Mouse (Mus musculus): ENCODE measurements around the gene Fggy.

Fggy gene

DNA sequence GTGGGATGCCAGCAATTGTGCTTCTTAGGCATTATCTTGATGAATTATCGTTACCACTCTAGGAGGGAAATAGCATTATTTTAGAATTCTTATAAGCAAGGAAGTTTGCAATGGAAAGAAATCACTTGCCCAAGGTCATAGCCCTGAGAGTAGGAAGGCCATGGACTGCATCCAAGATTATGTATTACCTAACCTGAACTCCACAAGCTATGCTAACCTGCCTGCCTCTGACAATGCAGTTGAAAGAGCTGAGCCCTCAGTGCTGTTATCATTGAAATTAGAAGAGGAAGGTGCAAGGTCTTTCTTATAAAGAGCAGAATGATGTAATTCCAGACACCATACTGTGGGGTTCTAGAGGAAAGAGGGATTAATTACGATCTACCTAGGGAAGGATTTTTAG, 173.8 kb downstream of the Fggy start:
- no peak for DNase-seq (ENCODE audit: low spot score)

DNA sequence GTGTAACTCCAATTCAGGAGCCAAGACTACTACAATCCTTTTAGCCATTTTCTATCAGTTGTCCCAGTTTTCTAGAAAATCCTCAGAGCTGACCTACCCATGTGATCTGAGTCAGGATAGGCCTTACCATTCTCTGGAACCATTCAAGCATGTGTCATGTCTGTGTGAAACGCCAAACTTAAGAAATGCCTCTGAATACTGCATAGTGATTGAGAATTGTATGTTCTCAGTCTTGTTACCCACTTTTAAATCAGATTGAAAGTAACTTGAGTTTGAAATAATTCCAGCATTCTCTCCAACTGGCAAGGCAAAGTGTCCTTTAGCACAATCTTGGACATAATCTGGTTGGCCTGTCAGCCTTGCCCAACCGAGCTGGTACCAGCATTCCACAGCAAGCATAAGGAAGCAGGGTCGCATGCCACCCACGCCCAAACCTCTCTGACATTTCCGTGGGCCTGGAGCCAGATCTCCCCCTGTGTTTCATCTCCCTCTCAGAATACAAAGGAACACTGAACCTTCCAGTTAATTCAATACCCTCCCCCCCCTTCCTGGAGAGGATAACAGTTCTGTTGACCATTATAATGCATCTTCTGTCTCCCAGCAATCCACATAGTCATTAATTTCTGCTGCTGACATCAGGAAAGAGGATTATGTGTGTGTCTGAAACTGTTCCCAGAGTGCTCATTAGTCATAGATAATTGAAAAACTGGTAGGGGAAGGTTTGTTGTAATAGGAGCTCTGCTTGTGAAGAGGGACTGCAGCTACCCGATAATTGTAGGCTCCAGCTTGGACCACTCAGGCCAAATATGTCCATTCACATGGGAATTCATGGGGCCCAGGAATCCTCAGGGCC, 176.3 kb downstream of the Fggy start:
- no peak for DNase-seq (ENCODE audit: low spot score)

DNA sequence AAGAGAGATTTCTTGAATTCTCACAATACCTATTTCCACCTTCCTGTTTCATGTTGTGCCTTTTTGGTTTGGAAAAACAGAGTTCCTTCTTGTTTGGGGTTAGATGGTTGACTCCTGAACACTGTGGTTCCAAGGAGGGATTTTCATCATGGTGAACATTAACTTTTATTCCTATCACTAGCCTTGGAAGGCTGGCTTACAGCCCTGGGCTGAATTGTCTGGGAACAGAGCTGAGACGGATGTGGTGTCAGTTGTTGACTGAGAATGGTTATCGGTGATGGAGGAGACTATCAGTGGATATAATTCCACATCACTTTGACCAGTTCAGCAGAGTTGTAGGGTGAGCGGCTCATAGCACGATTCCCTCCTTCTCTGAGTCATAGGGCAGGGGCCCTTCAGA, 178.7 kb downstream of the Fggy start:
- DNase-seq (ENCODE audit: low spot score) = no peak

DNA sequence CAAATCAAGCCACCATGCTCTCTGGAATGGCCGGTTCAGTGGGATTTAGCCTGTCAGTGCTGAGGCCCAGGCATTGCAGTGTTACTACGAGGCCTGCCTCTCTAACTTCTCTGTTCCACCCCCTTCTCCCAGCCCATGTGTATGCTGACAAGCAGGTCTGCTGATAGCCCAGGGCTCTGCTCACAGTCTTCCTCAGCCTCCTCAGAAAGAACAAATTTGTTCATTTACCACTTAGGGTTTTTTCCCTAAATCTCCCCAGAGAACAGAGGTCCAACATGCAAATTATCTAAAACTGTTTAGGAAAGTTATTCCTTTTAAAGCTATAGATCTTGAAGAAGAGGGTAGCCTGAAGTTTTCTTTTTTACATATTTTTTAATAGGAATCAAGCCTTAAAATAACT, 179.4 kb downstream of the Fggy start:
- no peak for DNase-seq (ENCODE audit: low spot score)

DNA sequence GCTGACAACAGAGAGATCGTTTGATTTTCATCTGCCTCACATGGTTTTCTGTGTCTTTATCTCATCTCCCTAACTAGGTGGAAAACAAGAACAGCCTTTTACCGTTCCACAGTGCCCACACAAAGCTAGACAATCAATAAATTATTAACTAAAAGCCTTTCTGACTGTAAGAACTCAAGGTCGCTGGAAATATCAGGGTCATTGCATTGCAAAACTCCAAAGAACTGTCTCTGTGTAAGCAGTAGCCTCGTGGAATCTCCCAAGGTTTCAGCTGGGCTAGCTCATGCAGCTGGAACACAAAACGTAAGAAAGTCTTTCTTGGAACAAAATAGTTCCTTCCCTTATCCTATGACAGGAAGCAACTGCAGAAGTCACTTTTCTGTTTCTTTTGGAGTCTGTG, 180.9 kb downstream of the Fggy start:
- peak; percentile 66 for DNase-seq (ENCODE audit: low spot score)

DNA sequence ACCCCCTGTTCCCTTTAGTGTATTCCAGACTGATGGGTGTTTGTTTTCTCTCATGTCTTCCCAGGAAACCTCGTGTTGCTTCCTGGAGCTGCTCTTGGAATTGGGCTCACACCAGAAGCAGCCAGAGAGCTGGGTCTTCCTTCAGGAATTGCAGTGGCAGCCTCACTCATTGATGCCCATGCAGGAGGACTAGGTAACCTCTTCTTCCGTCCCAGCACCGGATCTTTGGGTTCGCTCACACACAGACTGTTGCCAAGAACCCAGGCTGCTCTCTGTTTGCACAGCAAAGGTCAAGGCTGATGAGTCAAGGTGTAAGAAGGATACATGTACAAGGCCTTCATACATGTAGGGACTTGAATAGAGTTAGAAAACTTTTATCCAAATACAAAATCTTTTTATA, 181.4 kb downstream of the Fggy start:
- DNase-seq (ENCODE audit: low spot score) = peak; percentile 22

DNA sequence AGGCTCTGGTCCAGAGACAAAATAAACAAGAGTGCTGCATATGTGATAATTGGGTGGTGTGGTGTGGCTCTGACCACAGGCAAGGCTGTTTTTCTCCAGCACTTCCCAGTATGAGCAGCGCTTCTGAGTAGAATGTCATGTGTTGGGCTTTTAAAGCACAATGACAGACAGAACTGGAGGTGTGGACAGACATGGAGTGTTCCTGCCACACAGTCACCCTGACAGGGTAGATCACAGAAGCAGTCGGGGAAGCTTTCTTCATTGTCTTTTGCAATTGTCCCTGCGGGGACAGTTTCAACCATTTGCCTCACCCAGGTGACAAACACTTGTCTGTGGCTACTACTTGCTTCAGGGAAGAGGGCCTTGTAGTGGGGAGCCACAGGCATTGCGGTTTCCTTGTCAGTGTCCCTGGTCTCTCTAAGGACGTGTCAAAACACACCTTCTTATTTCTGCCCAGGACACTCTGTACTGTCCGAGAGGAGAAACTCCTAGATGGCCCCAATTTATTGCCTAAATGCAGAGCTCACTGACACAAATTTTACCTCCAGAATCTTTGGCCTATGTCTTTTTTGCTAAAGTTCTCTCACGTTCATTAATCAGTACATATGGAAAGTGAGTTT, 183.9 kb downstream of the Fggy start:
- no peak for DNase-seq (ENCODE audit: low spot score)

DNA sequence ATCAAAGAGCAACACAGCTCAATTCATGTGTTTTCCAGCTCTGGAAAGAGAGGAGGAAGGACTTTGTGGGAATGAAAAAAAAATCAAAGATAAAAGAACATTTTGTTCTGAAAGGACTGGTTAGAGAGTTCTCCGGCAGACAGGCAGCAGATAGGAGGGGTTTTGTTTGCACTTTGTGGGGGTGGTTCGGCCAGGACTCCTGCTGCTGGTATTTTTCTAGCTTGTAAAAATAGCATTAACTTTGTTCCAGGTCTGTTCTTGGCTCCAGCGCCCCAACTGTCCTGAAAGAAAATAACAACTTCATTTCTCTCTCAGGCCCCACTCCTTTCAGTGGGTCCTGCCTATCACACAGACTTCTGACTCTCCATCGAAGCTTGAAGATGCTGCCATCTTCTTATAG, 185.7 kb downstream of the Fggy start:
- DNase-seq (ENCODE audit: low spot score) = peak; percentile 45

DNA sequence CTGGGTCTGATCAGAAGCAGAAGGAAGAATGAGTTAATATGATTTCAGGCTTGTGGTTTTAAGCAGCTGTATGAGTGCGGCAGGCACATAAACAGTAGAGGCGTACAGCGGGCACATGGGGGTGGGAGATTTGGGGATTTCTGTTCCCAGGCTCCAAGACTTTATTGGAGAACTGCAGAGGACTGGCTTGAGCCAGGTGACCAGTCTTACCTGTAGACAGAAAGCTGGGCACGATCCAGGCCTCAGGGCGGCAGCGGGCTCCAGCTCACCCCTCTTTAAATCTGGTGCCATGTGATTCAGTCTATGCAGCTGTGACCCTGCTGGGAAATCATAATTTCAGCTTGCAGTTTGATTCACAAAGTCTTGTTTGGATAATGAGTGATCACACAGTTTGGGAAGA, 189.6 kb downstream of the Fggy start:
- no peak for DNase-seq (ENCODE audit: low spot score)

DNA sequence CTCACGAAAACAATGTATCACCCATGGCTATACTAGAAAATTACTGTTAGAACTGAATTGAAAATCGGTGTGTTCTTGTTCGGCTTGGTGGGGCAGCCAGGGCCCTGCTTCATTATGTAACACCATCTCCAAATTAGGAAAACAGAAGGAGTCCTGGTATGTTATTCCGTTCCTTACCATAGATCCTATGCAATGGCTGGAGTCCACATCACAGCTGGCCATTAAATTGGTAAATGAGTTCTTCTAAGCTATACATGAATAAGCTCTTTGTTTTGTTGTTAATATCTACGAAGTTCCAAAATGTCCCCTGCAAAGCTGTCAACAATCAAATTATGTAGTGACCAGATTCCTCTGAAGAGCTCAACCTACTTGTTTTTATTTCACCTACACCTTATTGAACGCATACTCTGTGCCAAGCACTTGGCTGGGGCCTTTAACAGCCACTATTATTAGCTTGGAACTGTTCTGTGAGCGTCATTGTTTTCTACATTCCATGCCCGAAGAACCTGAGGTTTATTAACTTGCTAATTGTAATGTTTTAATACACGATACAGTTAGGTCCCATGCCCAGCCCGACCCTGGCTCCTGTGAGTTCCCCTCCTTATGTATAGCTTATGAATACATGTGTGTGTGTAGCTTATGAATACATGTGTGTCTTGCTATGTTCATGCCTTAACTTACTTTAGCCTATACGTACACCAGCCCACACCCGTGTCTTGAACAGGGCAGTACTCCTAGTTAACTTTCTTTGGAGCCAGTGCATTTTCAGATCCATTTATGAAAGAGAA, 190.3 kb downstream of the Fggy start:
- no peak for DNase-seq (ENCODE audit: low spot score)

DNA sequence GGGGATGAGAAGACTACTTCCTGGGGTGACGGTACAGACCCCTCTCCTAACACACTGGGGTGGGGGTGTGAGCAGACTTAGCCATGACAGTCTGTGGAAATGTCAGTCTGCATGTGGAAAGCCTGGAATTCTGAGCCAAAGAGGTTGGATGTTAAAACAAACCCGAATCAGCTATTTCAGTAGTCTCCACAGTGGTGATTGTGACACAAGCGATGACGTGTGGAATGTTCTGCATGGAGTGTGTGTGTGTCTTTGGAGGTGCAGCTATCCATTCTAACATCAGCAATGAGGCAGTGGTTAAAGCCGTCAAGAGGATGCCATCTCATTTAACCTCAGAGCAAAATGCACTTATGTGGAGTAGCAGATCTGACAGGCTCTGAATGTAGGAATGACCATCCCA, 192.9 kb downstream of the Fggy start:
- DNase-seq (ENCODE audit: low spot score) = no peak

DNA sequence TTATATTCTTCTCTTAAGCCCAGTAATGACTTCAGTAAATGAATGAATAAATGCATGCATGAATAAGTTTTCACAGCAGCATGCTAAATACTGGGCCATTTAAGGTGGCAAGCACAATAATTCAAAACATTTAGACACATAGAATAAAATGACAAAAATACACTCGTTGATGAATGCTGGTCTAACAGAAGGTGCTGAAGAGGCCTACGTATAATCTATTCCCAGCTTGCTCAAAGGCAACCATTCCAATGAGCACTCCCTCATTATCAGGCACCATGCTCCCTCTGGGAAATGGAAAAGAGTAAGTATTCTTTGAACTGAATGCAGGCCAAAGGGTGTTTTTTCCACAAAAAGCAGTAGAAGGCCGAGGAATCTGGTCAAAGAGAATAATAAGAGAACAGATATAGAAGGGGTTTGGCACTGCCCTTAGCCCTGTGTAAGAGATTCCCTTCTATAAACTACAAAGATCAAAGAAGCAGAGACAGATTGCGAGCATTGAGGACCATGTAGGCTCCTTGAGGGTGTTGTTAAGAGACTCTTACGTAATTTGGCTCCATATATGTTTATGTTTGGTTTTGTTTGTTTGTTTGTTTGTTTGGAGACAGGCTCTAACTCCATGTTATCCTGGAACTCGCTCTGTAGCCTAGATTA, 195.4 kb downstream of the Fggy start:
- no peak for DNase-seq (ENCODE audit: low spot score)

DNA sequence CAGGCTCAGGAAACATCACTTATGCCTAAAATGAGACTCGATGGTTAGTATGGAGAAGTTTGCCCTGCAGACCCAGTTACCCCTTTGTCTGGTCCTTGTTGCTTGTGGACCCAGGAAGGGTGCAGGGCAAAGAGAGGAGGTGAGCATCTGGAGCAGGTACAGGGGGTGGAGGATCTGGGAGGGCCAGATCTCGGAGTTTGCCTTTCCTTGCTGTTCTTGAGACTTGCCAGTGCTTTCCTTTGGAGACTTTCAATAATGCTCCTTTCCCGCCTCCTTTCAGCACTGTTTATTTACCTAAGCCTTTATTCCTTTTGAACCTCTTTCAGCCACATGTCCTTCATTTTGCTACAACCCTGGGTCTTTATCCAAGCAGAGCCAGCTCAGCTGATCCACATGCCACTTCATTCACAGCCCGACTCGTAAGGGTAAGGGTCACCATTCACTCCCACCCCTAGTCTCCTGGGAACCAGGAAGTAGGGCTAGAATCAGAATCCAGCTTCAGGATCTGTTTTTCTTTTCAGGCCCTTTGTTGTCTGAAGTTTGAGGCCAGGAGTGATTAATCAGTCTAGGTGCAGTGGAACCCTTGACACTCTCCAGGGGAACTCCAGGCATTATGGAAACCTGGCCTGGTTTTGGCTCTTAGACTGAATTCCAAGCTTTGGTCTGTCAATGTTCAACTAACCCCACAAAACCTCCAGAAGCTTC, 201.9 kb downstream of the Fggy start:
- DNase-seq (ENCODE audit: low spot score) = peak; percentile 51

DNA sequence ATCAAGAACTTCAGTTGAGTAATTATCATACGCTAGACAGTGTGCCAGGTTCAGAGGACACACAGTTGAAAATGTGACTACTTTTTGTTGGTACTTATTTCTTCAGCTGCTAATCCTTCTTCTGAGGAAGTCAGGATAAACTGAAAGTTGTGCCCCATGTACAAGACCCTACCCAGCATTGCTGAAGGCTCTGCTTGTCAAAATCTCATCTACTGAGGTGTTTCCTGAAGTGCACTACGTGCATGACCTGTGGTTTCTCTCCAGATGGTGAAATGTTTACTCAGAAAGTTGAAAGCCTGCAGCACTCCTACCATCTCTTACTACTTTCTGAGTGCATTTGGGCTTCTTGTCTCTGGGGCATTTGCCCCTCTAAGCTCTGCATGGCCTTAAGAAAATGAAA, 208.1 kb downstream of the Fggy start:
- no peak for DNase-seq (ENCODE audit: low spot score)

DNA sequence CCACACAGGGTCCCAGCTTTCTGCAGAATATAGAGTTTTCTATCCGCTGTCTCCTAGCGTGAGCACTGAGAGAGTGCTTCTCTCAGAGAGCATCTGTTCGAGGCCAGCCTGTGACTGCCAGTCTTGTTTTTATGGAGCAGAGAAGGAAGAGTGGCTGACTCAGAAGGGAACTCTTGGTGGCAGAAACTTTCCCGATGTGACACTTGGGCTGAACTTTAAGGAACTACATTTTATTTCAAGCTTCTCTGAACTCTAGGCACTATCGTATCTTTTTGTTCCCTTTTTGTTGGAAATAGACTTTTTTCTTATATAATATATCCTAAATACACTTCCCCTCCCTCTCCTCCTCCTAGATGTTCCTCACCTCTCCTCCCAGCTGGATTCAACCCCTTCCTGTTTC, 213.2 kb downstream of the Fggy start:
- DNase-seq (ENCODE audit: low spot score) = no peak

DNA sequence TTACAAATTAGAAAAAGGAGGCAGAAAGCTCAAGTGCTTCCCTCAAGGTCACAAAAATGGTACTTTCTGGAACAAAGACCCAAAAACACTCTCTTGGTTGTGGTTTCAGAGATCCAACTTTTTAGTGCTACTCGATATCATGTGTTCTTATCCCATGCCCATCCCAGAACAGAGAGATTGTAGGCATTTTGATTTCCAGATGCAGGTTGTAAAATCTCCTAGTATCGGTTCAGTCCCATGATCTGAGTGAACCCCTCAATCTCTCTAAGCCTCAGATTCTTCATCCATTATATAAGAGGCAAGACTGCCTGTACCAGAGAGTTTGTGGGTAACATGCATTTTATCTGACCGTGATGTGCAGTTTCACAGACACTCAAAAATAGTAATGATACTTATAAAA, 214.2 kb downstream of the Fggy start:
- DNase-seq (ENCODE audit: low spot score) = no peak

DNA sequence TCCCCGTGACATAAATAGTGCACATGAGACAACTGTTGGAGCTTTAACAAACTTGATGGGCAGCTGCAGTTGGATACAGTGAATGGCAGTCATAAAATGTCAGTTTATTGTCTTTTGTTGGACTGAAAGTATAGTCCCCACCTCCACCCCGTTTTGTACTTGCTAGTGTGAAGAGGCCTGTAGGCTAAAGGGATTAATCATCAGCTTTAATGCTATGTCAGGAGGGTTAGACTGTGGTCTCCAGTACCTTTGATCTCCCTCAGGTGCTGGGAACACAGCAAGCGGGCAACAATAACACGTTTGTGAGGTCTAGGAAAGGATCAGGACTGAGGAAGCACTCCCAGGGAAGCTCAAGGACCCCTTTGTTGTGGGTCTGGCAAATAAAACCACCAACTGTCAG, 214.6 kb downstream of the Fggy start:
- DNase-seq (ENCODE audit: low spot score) = no peak

DNA sequence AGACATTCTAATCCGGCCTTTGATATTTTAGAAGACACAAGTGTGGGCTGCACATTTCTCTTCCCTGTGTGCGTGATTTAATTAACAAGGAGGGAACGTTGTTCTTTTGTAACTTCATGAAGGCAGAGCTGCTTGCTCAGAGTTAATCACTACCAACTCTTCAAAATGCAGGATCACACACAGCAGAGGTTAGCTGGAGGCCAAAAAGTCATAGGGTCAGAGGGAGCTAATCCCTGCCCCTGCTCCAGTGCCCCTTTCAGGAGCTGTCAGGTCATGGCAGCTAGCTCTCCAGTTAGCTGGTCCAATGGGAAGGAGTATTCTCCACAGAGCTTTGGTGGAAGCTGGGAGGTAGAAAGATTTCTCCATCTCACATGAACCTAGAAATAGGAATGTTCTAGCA, 215.4 kb downstream of the Fggy start:
- DNase-seq (ENCODE audit: low spot score) = peak; percentile 62

DNA sequence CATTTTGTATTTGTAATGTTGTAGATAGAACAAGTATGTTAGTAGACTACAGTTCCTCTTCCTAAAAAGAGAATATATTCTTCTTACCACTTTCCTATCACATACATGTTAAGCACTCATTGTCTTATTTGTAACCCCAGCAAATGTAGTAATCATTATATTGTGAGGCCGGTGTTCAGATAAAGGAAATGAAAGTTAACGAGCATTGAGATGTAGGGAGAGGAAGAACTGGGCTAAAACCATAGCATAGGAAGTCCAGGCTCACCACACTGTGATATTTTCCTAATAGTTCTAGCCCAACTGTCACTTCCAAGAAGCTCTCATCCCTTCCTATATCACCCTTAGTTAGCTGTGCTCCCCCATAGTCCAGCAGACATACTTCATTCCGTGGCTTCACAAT, 218.3 kb downstream of the Fggy start:
- DNase-seq (ENCODE audit: low spot score) = no peak

DNA sequence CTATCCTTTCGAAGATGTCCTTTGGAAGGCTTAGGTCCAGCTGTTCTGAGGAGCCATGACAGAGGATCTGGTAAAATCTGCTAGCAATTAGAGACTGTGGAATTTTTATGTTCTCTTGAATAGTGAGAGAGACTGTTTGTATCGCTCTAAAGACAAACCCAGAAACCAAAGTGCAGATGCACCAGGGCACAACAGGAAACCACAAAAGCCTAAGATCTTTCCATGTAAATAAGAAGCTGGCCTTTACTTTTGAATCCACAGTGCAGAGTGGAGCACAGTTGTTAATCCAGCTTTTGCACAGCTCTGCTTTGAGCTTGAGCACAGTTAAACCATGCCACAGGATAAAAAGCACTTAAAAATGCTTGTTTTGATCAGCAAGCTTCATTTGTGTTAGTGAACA, 220.5 kb downstream of the Fggy start:
- DNase-seq (ENCODE audit: low spot score) = no peak

DNA sequence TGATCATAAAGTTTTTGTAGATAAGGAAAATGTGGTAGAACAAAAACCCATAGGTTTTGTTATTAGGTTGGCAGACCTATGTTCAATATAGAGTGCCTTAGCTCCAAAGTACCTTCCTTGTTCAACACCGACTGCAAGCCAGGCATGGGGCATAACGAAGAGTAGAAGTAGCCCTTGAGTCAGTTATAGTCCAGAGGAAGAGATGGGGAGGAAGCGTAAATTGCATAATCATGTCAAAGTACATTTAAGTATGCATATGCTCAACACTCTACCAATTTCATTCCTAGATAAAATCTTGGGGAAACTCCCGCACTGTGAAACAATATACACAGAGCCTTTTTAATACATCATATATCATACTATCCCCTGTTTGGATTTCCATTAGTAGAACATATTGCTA, 221.2 kb downstream of the Fggy start:
- DNase-seq (ENCODE audit: low spot score) = no peak

All from yolk sac, embryonic 10.5 days (tissue).